Mouse (Mus musculus) right cerebral cortex, postnatal 36 days (tissue): ENCODE measurements around the gene Zfp652.
A peak's percentile ranks its signal among the peaks of the same experiment; 100 is the strongest.
"Not testable (repeated sequence)": the region's sequence is repeated elsewhere in the genome, so short reads cannot be mapped to it uniquely, and the experiment has no call there.

ENCODE experiments used
- DNase-seq, 2 experiments: peaks; one replicate each; pipeline ENCODE4 v3.0.0; 2022; ENCODE audit warnings: low spot score in 2 of 2, mixed read lengths in 1 of 2

Zfp652 gene

GRCm38 (mm10) chr11:95710478-95710877 is 2.0 kb upstream of the Zfp652 start:
- no peak for DNase-seq

- DNase-seq: peak in 1 of 2 experiments; percentile 21
Observed at GRCm38 (mm10) chr11:95712085-95712562, 349 bp upstream of the Zfp652 start.

- peak; percentile 38 to 41 for DNase-seq
Observed at GRCm38 (mm10) chr11:95713225-95713810, 845 bp downstream of the Zfp652 start.

DNA sequence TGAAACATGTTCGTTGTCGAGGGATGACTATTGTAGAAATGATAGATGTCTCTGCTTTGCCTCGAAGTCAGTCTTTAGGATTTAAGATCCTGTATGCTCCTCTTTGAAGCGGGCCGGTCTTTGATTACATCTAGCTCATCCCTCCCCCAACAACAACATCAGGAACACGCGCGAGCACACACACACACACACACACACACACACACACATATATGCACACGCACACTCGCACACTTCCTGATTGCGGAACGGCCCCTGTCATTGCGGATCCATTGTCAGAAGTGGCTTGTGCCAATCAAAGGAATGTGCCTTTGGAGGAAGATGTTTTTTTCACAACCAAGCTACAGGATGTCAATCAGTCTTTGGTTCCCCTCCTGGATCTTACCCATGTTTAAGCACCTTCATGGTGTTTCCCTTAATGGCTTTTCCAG is 1.4 kb downstream of the Zfp652 start:
- DNase-seq: no peak

DNA sequence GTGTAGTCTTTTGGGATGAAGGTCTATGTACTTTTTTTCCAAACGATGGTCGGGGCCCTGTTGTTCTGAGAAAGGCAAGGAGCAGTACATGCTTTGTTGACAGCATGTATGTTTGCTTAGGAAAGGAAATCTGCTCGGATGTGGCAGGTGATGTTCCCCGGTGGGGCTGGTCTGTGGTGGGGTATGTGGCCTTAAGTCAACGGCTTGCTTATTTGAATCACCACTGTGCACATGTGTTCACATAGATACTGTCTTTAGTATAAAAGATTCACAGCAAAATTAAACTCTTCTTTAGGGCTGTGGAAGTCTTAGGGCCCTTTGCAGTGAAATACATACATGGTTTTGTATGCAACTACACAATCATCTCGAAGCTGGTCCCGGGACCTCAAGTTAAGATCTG is 1.9 kb downstream of the Zfp652 start:
- no peak for DNase-seq

DNA sequence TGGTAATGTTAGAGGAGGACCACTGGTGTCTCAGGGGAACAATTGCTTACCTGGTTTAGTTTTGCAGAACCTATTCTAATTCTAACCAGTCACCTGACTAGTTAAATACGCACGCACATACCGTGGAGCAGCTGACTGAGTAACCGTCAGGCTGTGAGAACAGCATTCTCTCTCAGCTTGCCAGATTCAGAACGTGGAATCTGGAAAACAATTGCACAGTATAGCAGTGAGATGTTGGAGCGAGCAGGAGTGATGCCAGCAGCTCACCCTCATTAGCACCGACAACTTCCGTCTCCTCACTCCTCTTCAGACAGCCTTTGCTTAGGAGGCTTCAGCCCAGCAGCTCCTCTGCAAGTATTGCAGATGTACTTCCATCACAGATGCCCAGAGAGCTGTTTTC is 3.7 kb downstream of the Zfp652 start:
- peak in 1 of 2 experiments; percentile 11 for DNase-seq

DNA sequence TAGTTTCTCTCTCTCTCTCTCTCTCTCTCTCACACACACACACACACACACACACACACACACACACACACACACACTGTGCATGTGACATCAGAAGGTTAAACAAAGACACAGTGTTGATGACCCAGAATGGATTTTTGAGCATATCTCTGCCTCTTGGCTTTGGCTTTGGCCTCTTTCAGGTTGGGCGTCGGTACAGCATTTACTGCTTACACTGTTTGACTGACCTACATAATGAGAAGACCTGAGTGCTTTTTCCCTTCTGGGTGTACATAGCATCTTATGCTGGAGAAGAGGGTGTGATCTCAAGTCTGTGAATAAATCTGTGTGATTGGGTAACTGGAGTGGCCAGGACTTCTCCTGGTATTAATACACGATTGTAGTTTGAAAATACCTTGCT is 6.9 kb downstream of the Zfp652 start:
- DNase-seq: no peak

DNA sequence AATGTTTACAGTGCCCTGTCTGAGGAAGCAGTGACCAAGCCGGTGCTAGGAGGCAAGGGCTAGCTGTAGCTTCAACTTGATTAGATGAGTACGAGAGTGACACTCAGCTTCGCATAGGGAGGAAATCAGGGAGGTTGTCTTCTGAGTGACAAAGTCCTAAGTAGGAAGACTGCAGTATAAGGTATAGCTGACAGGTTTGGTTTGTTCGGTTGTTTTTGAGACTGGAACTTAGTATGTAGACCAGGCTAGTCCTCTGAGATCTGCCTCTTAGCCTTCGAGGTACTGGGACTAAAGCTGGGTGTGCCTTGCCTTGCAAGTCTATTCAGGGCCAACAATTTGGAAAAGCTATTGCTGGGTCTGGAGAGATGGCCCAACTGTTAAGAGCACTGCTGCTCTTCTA is 10.8 kb downstream of the Zfp652 start, which contains the start of gene B130006D01Rik:
TSS of gene B130006D01Rik (plus strand) at position 301 of the 400 bp plus-strand sequence.
- no peak for DNase-seq

GRCm38 (mm10) chr11:95724466-95724865 is 12.0 kb downstream of the Zfp652 start:
- no peak for DNase-seq

DNA sequence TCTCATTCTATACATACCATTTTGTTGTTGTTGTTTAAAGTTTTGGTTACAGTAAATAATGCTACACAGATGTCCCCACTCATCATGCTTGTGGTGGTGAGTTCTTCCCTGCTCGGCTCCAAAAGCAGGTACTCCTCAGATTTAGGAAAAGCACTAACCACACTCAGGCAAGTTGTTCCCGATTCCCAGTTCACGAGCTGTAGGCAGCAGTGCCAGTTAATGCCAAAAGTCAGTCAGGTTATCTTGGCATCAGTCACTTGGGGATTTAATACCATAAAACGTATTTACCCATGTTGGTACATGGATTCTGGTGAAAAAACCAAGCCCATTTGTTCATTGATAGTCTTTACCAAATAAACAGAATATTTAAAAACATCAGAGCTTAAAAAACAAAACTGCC is 13.7 kb downstream of the Zfp652 start:
- DNase-seq: no peak

- no peak for DNase-seq
Observed at GRCm38 (mm10) chr11:95727947-95728346, 15.5 kb downstream of the Zfp652 start.

DNA sequence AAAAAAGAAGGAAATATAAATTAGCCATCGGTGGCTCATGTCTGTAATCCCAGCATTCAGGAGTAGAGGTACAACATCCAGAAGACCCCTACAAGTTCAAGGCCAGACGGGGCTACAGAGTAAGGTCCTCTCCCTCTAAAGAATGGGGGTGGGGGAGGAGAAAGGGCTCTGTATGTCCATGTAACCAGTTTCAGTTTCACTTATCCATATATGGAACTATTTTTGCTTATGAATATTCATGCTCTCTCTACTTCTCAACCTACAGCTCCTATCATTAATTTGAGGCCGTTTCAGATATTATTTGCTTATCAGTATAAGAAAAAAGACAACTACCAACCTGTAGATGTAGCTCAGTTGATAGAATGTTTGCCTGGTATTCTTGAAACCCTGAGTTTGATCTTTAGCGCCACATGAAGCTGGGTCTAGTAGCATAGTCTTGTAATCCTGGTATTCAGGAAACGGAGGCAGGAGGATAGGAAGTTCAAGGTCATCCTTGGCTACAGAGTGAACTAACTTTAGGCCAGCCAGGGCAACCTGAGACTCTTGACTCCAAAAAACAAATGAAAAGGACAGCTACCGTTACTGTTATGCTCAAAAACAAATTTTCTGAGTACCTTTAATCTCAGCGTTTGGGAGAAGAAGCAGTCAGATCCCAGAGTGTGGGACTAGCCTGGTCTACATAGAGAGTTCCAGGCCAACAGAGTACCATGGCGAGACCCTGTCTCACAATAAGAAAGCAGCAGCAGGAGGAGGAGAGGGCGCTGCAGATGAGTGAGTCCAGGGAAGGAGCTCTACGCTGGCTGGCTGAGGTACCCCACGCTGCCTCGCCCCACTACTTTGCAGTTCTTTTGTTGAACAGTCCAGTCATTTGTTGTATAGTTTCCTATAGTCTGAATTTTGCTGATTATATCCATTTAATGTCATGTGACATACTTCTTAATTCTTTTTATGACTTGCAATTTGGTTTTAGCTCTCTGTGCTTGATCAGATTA is 16.7 kb downstream of the Zfp652 start:
- DNase-seq: no peak

DNA sequence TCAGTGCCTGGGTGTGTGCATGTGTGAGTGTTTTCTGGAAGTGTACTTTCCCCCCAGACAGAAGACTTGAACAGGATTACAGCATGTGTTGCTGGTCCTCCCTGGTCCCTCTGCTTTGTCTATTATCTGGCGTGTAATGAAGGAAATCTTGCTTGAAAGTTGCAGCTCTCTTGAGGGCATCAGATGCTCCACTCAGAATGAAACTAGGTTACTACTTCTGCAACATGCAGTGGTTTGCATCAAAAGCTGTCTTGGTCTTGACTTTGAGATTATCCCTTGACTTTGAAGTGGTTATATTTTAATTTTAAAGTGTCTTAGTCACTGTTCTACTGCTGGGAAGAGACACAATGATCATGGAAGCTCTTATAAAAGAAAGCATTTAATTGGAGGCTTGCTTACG is 22.0 kb downstream of the Zfp652 start:
- no peak for DNase-seq

- no peak for DNase-seq
Observed at GRCm38 (mm10) chr11:95737811-95738210, 25.3 kb downstream of the Zfp652 start.

DNA sequence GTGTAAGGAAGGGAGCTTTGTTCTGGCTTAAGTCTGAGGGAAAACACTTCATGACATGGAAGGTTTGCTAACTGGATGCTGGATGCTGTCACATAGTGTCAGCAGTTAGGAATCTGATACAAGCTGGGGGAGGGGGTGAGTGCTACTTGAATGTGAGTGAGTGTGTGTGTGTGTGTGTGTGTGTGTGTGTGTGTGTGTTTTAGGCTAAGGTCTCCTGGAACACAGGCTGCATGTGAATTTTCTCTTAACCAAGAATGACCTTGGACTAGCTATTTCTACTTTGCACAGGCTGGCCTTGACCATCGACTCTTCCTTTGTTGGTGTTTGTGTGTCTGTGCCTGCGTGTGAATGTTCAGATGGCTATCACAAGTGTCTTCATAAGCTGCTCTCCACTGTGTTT is 32.0 kb downstream of the Zfp652 start:
- no peak for DNase-seq

DNA sequence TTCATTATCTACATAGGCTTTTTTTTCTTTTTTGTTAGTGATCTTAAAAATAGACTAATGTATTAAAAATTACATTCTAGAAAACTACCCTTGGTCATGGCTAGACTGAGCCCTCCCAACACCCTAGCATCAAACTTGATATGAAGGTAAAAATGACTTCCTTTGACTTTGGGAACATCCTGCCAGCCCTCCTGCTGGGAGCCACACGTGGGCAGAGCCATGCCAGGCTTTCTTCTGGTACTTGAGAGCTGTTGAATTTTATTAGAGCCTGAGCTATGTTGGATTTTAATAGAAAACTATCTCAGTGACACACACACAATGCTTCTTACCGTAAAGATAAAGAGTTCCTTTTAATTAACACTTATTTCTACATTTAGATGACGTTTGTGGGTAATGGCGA is 34.3 kb downstream of the Zfp652 start:
- DNase-seq: no peak

DNA sequence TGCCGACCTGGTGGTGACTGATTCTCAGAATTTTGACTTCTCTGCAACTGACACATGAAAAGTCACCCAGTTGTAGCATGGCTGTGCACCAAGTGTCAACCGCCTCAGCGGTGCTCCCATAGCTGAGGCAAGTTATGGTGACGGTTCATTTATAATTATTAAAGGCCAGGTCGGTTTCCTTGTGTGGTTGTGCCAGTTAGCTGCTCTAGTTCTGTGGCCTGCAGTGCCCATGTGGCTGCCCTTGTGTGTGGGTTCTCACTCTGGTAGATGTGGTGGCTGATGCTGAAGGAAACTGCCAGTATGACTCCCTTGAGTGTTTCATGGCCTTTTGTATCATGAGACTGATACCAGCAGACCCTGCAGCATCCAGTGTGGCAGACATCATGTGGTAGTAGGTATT is 35.9 kb downstream of the Zfp652 start:
- no peak for DNase-seq

DNA sequence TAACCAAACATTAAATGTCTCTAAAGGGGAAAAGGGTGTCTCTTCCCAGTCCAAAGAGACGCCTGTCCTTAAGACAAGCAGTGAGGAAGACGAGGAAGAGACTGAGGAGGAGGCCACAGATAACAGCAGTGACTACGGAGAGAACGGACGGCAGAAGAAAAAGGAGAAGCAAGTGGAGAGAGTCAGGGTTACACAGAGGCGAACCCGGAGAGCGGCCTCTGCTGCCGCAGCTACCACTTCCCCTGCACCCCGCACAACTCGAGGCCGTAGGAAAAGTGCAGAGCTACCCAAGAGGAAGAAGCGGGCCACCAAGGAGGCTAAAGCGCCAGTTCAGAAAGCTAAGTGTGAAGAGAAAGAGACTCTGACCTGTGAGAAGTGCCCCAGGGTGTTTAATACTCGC is 37.1 kb downstream of the Zfp652 start:
- no peak for DNase-seq

DNA sequence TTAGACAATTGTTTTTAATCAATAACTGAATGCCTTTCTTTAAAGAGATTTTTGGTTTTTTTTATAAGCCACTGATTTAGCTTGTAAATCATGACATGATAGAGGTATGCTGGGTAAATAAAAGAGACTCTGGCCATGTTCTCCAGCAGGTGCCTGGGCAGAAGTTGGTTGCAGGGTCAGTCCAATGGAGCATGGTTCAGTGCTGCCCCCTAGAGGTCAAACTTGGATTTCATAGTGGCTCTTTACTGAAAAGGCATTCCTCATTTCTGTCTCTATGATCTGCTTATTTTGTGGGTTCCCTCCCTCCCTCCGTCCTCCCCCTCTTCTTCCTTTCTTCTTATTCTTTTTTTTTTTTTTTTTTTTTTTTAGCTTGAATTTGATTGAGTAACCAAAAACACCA is 38.5 kb downstream of the Zfp652 start:
- peak; percentile 34 to 48 for DNase-seq

- DNase-seq: not testable (repeated sequence)
Observed at GRCm38 (mm10) chr11:95755137-95755536, 42.7 kb downstream of the Zfp652 start.

GRCm38 (mm10) chr11:95760521-95760920 is 48.0 kb downstream of the Zfp652 start:
- DNase-seq: no peak

DNA sequence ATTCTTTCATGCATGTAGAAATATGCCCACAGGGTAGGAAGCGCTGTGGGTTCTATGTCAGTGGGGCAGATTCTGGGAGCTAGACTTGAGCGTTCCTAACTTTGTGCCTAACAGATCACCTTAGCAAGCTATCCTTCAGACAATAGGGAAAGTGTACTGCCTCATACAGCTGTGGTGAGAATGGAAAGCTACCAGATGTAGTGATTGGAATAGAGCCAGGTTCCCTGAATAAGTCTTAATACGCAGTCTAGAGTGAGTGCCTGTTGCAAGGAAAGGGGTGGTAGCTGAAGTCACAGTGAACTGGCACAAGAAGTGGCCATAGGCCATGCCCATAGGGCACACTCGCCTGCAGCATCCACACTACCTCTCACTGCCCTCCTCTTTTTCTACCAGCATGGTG is 50.5 kb downstream of the Zfp652 start:
- no peak for DNase-seq

- DNase-seq: no peak
Observed at GRCm38 (mm10) chr11:95764806-95765205, 52.3 kb downstream of the Zfp652 start.
